Mouse (Mus musculus): ENCODE results near the gene Khdc4.
A peak's percentile ranks its signal among the peaks of the same experiment; 100 is the strongest.

Gene Khdc4

DNA sequence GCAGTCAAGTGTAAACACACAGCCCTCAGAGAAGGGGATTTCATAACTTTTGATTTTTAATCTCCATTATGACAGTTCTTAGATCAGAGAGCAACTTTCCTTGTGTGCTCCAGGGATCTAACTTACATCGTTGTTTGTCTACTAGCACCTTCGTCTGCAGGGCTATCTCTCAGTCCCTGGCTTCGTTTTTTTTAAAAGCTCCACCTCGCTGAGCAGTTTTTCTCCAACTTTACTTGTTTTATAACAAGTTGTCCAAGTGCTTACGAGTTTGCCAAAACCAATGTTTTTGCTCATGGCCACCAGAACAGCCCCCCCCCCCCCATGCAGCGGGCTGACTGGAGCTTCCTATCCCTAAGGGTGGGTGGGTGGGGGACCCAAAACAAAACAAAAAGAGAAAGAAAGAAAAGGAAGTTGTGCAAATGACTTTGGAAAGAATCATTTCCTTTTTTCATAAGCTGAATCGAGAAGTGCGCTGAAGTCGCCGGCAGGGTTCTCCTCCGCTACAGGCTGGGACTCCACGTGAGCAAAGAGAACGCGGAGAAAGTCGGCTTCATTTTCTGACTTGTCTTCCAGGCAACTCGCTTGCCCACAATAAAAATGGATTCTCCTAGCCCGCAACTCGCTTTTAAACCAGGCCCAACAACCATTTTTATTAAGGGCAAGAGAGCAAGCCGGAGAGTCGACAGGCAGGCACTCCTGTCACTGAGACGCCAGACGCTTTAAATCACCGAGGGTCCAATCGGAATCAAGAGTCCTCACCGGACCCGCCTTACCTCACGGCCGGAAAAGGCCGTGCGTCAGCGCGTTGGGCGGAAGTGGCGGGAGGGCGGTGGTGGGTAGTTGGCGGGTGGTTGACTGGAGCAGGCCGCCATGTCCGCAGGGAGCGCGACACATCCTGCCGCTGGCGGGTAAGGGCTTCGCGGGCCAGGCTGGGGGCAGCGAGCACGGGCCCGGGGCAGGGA, at the start of gene Khdc4:
Khdc4 (plus strand) TSS at position 824 of the 962 bp plus-strand sequence.
- DNase-seq: peak; percentile 95

DNA sequence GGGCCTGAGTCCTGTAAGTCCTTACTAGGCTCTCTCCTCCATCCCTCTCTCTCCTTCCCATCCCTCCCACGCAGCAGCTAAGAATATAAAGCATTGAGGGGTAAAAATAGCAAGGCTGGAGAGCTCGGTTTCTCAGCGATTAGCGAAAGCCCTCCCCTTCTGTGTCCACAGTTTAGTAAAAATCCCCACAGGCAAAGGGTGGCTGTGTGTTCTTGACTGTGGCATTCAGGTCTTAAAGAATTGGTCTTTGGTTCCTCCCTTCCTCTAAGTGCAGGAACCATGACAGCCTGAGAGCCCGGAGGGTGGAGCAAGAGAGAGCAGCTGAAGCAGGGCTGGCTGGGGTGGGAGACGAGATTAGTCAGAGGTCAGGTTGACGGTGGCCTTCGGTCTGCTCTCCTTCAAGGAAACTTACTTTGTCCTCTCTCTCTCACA, 49.0 kb upstream of the Khdc4 start:
- DNase-seq: no peak

DNA sequence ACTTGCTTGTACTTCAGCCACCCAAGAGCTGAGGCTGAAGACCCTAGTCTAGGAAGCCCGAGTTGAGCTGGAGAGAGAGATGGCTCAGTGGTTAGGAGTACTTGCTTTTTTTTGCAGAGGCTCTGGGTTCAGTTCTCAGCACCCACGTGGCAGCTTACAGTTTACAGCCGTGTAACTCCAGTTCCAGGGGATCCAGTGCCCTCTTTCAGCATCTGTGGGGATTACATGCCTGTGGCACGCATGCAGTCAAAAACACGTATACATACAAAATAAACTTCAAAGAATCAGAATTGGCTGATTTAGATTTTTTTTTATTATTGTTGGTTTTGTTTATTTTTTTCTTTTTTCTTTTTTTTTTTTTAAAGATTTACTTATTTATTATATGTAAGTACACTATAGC, 48.5 kb upstream of the Khdc4 start:
- DNase-seq: no peak

GRCm38 (mm10) chr3:88639239-88639638, 46.4 kb upstream of the Khdc4 start:
- no peak for DNase-seq

DNA sequence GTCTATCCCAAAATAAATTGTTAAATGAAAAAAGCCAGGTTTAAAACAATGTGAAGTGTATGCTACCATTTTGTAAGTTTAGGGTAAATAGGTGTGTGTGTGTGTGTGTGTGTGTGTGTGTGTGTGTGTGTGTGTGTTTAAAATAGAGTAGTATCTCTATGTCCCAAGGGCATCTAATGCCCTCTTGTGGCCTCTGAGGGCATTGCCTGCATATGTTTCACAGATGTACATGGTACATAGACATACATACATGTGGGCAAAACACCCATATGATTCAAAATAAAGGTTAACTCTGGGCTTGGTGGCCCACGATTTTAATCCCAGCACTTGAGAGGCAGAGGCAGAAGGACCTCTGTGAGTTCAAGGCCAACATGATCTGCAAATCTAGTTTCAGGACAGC, 44.9 kb upstream of the Khdc4 start:
- DNase-seq: peak; percentile 70

- DNase-seq: no peak
These were observed 42.5 kb upstream of the Khdc4 start for GRCm38 (mm10) chr3:88643078-88643477.

DNA sequence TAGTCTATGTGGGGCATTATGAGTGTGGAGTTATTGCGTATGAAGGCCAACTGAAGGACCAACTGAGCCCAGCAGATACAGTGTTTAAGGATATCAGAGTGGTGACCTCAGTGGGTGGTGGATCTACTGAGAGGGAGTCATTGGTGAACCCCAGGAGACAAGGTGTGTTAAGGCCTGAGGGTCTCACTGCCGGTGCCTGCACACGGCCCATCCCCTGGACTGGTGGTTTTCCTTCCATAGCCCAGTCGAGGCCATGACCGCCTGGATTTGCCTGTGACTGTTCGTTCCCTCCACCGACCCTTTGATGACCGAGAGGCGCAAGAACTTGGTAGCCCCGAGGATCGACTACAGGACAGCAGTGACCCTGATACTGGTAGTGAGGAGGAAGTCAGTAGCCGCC, 39.7 kb upstream of the Khdc4 start:
- DNase-seq: no peak

DNA sequence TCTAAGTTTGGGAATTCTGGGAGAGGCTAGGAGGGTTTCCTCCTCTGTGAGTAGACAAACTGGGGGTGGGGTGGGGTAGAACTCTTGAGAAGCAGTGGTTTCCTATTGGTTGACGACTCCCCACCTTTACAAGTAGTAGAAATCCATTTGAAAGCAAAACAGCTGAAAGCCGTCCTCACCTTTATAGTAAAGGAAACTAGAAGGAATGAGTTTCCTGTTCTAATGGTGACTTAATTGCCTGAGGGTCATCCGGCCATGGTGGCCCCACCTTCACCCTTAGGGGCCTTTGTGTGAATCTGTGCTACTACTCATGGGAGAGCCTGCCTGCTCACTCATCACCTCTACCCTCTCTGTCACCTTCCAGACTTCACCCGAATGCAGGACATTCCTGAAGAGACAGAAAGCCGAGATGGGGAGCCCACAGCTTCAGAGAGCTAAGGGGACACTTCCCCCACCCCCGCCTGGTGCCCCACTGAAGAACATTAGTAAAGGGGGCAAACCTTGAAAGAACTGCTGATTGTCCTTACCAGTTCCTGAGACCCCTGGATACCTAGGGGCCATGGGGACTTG, 39.1 kb upstream of the Khdc4 start:
- DNase-seq: no peak

DNA sequence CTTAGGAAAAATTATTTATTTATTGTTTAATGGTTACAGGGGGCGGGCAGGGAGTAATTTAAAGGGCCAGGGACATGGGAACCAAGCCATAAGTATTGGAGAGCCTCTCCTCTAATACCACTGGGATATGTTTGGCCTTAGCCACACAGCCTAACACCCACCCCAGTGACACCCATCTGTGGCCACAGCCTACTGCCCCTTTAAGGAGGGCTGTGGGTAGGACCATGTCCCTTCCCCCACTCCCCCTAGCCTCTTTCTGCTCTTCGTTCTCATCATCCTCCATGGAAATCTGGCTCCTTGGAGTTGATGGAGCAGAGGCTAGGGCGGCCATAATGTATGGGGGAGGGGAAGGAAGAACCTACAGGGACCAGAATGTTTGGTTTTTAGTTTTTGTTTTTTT, 38.5 kb upstream of the Khdc4 start:
- DNase-seq: no peak

- DNase-seq: no peak
These were observed 37.7 kb upstream of the Khdc4 start for GRCm38 (mm10) chr3:88647779-88648413.

DNA sequence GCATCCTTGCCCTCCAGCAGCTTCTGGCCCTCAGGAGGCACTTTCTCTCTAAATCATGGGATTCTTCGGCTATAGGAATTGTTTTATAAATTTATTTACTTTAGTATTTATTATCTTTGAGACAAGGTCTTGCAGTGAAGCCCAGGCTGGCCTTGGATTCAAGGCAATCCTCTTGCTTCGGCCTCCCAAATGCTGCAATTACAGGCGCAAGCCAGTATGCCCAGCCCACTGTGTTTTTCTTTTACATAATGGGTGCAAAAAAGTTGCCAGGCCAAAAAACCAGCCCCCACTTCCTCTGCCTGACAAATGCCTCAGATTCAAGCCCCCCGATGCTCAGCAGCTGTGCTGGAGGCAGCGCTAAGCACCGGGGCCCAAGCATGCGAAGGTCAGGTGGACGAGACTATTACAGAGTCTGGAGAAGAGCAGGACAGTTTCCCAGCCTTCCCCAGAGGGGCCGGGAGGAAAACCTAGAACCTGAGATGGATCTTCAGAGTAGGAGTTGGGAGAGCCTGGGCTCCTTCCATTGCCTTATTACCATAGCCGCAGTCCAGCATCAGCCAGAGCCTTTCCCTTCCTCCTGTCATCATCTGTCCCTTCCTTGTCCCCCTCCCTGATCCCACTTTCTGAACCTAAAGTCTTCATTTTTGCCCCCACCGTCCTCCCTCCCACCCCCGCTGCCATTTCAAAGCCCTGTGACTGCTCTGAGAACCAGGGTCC, 37.0 kb upstream of the Khdc4 start:
- no peak for DNase-seq

GRCm38 (mm10) chr3:88649186-88649585, 36.4 kb upstream of the Khdc4 start:
- no peak for DNase-seq

DNA sequence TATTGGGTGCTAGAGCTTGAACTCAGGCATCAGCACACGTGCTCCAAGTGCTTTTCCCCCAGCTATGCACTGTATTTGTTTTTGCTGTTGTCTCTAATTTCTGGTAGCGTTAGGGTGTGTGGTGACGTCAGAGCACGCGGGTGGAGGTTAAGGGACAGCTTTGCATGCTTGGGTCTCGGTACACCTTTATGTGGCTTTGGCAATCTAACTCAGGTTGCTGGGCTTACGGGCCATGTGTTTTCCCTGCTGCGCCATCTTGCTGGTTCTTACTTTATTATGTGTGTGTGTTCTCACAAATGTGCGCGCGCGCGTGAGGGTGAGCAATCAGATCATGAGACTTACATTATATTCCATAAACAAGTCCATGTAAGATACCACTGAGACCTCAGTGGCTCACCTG, 35.6 kb upstream of the Khdc4 start:
- no peak for DNase-seq

GRCm38 (mm10) chr3:88650713-88651504, 34.7 kb upstream of the Khdc4 start:
- no peak for DNase-seq

DNA sequence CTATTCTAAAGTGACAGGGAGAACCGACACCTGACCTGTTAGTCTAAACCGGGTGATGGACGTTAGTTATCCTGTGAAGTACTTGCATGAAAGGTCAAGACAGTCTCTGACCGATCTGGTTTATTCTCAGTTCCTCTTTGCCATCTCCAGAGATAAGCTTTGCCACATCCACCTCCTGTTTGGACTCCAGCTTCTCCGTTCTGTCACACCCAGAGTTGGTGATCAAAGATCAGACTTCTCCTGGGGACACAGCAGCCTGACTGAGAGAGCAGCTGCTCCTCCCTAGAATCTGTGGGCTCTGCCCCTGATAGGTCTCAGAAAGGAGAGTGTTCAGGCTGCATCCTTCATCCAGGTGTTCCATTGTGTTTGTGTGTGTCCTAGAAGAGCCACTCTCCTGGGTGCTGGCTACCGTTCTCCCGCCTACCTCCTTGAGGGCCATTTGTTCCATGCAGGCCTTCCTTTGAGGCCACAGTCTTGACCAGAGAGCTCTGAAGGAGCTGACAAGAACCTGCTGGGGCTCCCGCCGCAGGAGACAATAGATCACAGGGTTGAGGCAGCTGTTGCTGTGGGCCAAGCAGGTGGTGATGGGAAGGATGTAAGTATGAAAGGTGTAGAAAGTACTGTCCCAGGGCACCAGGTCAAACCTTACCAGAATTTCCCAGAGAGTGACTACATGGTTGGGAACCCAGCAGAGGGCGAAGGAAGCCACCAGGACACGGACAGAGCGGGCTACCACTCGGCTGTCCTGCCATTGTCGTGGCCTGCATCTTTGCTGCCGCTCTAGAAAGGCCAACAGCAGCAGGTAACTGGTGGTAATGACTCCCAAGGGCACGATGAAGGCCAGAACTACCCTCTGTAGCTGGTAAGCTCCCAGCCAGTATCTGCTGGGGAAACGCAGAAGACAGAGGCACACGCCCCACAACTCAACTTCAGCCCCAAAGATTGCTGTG, 33.7 kb upstream of the Khdc4 start:
- no peak for DNase-seq

DNA sequence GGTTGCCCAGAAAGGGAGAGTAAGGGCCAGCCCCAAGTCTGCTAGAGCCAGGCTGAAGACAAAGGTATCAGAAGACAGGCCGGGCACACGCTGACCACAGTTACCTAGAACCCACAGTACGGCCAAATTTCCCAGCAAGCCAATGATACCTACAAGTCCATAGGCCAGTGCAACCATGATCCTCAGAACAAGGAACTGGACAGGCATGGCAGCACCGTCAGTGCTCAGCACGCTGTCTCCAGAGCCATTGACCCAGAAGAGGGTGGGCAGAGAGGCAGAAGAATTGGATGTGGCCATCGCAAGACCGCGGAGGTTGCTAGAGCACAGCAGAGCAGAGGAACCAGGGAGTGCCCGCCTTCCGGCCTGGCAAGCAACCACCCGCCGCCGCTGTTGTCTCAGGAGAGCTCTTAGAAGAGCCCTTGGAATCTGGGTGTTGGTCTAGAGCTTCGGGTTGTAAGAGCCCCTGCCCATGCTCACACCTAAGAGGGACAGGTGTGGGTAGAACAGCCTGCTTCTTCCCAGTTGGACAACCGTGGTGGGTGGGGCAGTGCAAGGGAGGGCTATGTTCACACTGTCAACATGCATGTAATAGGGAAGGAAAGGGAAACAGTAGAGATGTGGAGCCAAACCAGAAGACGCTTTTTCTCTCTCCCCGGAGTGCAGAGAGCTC, 32.6 kb upstream of the Khdc4 start, which contains the start of gene Rxfp4:
Rxfp4 (minus strand) TSS at position 297 of the 670 bp plus-strand sequence.
- no peak for DNase-seq

DNA sequence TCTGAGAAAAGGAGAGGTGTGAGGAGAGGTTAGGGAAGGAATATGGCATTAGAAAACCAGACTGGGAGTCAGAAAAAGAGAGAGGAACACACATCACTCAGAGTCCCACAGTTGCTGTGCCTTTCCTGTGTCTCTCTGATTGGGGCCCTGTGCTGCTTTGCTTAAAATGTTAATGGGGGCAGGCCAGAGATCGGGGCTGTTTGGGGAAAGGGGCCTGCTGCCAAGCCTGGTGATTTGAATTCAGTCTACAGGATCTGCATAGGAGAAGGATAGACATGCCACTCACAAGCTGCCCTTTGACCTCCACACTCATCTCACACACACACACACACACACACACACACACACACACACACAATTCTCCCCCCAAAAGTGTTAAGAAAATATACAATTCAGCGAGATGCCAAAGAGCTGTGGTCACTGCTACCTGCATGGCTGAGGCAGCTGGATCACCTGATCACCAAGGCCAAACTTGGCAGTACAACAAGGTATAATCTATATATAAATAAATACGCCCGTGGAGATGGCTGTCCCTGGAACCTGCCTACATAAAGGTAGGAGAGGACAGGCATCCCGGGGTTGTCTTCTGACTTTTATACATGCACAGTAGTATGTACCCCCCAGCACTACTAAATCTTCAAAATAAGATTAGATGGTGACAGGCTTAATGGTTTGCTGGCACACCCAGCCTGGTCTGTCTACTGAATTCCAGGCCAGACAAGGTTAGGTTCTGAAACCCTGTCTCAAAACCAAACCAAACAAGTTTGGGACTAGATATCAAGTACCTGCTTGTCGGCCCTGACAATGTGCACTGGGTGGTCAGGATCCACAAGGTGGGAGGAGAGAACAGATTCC, 31.9 kb upstream of the Khdc4 start:
- DNase-seq: no peak

- no peak for DNase-seq
These were observed 31.0 kb upstream of the Khdc4 start for GRCm38 (mm10) chr3:88654621-88655020.

DNA sequence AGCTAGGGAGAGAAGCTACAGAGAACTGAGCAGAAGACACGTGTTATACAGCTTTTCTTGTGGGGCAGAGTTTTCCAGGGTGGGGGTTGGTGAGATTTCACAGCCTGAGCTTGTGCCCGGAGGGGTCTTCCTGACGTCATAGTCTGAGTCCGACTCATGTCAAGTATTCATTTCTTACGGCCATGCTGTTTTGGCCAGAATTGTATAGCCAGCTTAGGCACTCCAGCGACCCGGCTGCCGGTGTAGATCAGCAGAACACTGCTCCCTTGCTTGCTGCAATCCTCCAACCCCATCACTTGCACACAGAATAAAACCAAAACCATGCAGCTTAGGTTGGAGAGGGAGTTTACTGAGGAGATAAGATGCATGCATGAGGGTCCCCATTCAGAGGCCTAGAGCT, 30.0 kb upstream of the Khdc4 start:
- DNase-seq: no peak

Measured in right cerebral cortex, postnatal 14 days (tissue).